Mouse (Mus musculus): Measurements from ENCODE around the gene Myo7a.

The Myo7a gene

DNA sequence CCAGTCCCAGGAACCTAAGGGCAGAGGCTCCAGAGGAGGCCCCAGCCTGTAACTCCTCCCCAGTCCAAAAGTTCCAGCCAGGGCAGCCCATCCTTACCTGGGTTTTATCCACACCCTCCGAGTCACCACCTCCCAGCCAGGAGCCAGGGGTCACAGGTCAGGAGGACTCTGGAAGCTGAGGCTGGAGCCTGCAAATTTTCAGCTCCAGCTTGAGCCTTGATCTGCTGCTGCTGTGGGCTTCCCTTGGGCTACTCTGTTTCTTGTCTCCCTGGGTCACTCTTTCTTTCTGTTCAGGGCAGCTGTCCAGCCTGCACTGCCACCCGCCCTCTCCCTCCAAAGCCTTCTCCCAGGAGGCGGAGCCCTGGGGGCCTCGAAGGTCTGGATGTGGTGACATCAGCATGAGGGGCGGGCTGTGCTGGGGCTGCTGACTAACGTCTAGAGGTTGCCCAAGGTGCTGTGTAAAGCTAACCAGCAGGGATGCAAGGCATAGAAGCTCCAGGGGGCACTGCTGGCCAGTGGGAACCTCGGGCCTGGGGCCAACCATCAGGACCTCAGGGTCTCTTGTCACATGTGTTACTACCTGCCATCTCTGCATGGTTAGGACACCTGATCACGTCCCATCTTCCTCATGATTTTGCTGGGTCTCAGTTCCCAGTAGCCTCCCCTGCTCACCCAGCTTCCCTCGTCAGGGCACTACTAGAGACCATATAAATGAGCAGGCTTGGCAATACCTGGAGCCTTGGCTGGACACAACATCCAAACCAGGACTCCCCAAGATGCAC lies at the start of gene Myo7a:
TSS of gene Myo7a (minus strand) at position 346 of the 782 bp plus-strand sequence.
- peak; percentile 78 for DNase-seq

DNA sequence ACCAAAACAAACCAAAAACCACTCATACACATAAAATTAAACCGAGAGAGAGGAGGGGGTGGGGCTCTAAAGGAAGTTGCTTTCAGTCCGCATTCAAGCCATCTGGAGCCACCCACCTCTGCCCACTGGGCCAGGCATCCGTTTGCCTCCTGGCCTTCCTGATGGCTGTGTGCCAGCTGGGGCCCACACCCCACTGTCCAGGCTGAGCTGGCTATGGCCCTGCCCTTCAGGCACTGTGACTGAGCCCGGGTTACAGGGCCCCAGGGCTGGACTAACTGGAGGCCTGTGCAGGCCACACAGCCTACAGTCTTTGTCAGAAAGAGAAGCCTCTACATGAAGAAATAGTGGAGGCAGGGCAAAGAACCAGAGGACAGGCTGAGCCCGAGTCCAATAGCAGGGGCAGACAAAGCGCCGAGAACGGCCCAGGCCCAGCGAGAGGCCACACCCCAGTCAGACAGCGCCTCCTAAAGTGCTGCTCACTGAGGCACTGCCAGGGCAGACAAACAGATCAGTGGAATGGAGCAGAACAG lies 45.7 kb upstream of the Myo7a start:
- DNase-seq: peak; percentile 55

GRCm38 (mm10) chr7:98164382-98164998 lies 45.2 kb upstream of the Myo7a start:
- DNase-seq: no peak

GRCm38 (mm10) chr7:98163700-98164099 lies 44.4 kb upstream of the Myo7a start:
- DNase-seq: no peak

DNA sequence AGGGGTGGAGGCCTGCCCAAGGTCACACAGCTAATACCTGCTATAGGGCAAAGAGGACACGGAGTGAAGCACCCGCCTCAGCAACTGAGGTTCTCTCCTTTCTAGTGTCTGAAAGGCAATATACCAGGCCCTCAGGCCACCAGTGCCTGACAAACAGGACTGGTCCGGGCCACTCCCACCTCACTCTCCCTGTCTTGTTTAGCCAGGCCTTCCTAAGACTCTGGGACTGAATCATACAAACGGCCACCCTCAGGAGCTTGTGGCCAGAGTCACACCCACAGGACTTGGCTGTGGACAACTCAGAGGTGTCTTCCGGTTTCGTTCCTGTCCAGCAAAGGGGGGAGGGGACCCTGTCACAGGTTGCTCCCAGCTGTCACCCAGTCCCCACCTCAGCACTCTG lies 42.9 kb upstream of the Myo7a start:
- DNase-seq: no peak

GRCm38 (mm10) chr7:98160041-98160740 lies 40.9 kb upstream of the Myo7a start:
- DNase-seq: peak; percentile 56

DNA sequence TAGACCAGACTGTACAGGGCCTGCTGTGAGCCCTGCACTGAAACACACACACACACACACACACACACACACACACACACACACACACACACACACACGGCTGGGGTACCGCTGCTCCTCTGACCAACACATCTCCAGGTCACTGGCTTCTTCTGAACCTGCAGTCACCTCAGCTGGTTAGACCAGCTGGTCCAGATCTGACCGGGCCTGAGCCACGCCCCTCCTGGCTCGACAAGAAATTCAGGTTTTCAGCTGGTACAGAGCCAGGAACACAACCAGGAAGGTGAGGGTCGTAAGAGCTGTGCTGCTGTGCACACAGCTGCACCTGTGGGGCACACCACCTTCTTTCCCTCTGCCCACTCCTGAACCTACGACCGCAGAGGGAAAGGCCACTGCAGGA lies 39.2 kb upstream of the Myo7a start:
- DNase-seq: peak; percentile 87

DNA sequence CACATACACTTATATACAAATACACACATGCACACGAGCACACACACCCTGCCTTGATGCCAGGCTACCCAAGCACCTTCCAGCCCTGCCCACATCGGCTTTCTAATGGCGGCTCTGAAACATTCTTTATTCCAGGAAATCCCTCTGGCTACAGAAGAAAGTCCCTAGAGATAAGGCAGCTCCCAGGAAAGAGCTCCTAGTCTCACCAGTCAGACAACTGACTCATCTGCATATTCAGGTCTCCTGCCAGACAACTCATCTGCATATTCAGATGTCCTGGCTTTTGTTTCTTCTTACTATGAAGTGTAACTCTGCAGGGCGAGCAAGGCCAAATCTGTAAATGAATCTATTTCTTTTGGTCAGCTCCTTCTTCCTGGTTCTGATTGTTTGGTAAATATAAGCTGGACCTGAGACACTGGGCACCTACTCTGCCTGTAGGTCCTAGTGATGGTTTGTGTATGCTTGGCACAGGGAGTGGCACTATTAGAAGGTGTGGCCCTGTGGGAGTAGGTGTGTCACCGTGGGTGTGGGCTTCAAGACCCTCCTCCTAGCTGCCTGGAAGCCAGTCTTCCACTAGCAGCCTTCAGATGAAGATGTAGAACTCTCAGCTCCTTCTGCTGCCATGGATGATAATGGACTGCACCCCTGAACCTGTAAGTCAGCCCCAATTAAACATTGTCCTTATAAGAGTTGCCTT lies 38.5 kb upstream of the Myo7a start:
- DNase-seq: no peak

DNA sequence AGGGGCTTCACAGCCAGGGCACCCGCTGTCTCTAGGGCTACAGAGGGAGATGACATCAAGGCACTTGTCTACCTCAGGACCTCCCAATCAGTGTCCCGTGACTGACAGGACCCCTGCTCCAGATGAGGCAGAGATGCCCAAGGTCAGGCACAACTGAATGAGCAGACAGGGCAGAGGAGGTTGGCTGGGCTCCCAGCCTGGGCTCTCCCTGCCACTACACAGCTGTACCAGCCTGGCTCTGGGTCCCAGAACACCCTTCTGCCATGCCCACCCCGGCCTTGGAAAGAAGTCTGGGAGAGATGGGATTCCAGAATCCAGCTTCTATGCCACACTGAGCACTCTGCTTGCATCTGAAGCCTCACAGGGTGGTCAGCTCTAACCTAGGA lies 36.9 kb upstream of the Myo7a start:
- DNase-seq: no peak

GRCm38 (mm10) chr7:98155546-98156279 lies 36.4 kb upstream of the Myo7a start:
- DNase-seq: peak; percentile 78

- no peak for DNase-seq
These were observed 34.6 kb upstream of the Myo7a start for GRCm38 (mm10) chr7:98153892-98154291.

GRCm38 (mm10) chr7:98153345-98153744 lies 34.0 kb upstream of the Myo7a start:
- no peak for DNase-seq

GRCm38 (mm10) chr7:98152400-98152799 lies 33.1 kb upstream of the Myo7a start:
- peak; percentile 62 for DNase-seq

DNA sequence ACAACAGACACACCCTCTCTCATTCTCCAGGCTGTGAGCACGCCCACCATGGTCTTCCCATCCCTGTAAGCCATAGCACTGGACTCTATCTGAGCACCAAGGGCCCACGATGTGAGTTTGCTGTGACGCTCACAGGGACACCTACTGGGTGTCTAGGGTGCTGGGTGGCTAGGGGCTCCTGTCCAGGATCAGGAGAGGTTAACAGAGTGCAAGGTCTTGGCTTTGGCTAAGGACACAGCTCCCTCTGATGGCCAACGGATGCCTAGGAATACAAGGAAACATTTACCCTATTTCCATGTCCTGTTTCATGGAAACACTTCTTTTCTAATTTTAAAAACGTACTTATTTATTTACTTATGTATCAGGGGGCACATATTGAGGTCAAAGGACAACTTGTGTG lies 31.2 kb upstream of the Myo7a start:
- no peak for DNase-seq

DNA sequence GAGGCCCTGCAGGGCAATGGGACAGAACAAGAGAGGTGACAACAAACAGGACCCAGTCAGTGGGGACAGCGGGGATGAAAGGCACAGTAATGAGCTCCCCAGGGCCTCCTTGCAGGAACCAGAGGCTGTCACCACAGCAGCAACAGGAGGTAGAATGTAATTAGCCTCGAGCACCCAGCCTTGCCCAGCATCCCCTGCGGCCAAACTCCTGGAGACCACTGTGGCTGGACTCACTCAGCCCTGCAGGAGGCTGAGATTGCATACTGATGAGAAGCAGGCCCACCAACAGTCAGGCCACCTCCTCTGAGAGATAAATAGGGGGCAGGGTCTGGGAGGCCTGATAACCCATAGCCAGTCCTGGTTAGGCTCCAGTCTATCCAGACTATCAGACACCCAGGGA lies 30.5 kb upstream of the Myo7a start:
- DNase-seq: no peak

GRCm38 (mm10) chr7:98148721-98149407 lies 29.5 kb upstream of the Myo7a start:
- no peak for DNase-seq

DNA sequence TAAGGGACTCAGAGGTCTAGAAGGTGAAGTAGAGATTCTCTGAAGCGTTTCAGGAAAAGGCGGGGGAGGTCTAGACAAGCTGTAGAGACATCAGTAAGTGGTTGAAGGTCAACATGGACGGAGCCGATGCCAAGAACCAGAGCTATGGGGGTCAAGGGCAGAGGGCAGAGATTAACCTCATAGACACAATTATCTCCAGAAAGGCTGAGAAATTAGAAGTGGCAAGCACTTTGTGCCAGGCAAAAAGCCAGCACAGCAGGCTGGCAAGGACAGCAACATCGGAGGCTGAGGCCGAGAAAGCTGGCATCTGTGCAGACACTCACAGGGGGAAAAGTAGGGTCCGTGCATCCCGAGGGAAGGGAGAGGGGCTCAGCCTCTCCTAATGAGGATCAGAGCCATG lies 28.4 kb upstream of the Myo7a start:
- peak; percentile 69 for DNase-seq

DNA sequence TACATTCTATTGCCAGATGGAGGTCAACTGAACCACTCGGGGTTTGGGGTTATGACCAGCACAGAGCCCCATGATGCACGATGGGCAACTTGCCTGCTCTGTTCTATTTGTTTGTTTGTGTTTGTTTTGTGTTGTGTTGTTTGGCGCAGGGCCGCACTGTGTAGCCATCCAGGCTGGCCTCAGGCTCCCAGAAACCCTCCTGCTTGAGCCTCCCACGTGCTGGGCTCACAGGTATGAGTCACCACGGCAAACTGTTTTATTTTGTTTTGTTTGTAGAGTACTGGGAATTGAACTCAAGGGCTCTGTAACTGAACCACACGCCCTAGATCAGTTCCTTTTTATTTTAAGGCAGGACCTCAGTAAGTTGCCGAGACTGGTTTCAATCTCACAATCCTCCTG lies 27.1 kb upstream of the Myo7a start:
- no peak for DNase-seq

DNA sequence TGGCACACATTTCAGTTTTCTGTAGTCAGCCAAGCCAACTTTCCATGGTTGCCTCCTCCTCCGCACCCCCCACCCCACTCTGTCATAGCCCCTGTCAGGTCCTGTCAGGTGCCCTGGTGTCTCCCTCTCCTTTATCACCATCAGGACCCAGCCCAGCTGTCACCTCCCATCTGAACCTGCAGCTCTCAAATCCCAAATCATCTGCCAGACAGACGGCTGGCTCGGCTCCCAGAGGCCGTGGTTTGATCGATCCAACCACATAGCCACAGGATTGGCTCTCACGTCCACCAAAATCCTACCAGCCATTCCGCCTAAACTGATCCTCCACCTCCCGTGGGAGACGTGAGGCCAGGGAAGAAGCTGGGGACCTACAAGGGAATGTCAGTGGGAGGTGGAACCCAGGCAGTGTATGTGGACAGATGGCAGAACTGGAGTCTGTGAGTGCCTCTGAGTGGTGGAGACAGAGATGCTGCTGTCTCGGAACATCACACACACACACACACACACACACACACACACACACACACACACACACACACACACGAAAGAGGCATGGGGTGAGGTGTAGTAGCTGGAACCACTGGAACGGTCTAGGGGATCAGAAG lies 26.6 kb upstream of the Myo7a start:
- DNase-seq: no peak

DNA sequence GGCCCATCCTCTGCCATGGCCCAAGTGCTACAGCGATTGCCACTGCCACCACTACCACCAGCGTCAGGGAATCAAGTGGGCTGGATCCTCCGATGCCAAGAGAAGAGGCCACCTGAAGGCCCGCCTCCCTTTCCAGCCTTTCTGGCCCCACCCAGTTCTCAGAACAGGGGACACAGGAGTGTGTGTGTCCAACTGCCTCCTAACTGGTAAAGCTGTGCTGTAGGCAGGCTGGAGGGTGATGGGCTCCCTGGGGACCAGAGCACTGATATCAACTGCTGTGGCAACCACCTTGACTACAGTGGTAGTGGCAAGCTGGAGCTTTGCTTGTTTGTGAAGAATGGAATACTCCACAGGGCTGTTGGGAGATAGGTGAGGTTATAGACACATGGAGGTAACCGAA lies 26.1 kb upstream of the Myo7a start, which contains the start of gene Omp:
TSS of gene Omp (minus strand) at position 101 of the 400 bp plus-strand sequence.
- DNase-seq: no peak

GRCm38 (mm10) chr7:98142648-98143047 lies 23.3 kb upstream of the Myo7a start:
- DNase-seq: no peak
